Mouse (Mus musculus) testis, postnatal 10 days (tissue): Measurements from ENCODE around the gene Zic5.

Experiments
- DNase-seq: peaks from one replicate; pipeline ENCODE4 v3.0.0; 2021; ENCODE audit warnings: low spot score

The Zic5 gene

GRCm38 (mm10) chr14:122464763-122465741, at the start of gene Zic5:
TSS of gene Zic5 (minus strand) at chr14:122465677.
- DNase-seq, result no peak

- DNase-seq, result no peak
These were observed 48.1 kb upstream of the Zic5 start for GRCm38 (mm10) chr14:122513511-122514036.

GRCm38 (mm10) chr14:122511519-122511918, 46.0 kb upstream of the Zic5 start:
- DNase-seq, result no peak

DNA sequence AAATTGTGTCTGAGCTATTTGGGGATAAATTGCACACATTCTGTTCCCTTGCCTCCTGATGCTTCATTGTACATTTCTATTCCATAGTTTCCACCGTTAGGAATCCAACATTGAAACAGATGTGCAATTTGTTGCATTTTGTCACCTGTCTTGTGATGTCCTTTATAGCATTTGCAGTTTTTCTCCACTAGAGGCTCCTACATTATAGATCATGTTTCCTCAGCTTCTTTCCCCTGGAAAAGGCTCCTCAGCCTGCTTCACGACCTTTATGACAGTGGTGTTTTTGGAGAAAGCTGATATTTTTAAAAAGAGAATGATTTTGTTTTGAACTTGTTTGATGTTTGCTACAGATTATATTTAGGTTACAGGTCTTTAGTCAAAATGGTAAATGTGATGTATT, 43.6 kb upstream of the Zic5 start:
- DNase-seq, result no peak

- no peak for DNase-seq
These were observed 26.5 kb upstream of the Zic5 start for GRCm38 (mm10) chr14:122492015-122492414.

GRCm38 (mm10) chr14:122491521-122491920, 26.0 kb upstream of the Zic5 start:
- DNase-seq, result no peak

GRCm38 (mm10) chr14:122490441-122491328, 25.2 kb upstream of the Zic5 start, which contains the start of gene Gm10837:
TSS of gene Gm10837 (plus strand) at chr14:122490586.
- no peak for DNase-seq

- no peak for DNase-seq
These were observed 24.4 kb upstream of the Zic5 start for GRCm38 (mm10) chr14:122489686-122490414.

DNA sequence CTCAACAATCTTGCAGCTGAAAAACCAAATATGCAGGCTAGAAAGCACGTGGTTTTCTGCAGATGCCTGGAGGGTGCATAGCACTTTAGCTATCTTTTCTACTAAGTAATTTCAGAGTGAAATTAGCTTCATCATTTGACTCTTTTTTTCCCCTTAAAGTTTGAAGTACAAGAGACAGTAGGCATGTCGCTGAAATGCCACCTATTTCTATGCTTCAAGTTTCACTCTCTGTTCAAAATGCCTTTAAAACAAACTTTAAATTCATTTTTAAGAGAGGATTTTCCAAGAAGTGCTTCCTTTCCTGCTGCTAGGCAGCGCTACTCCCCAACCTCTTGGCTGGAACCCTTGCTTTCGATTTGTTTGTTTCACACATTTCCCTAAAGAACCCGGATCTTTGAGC, 23.6 kb upstream of the Zic5 start:
- no peak for DNase-seq

GRCm38 (mm10) chr14:122487366-122487765, 21.9 kb upstream of the Zic5 start:
- no peak for DNase-seq

- no peak for DNase-seq
These were observed 21.1 kb upstream of the Zic5 start for GRCm38 (mm10) chr14:122486611-122487010.

GRCm38 (mm10) chr14:122485635-122486181, 20.2 kb upstream of the Zic5 start:
- no peak for DNase-seq

- no peak for DNase-seq
These were observed 19.5 kb upstream of the Zic5 start for GRCm38 (mm10) chr14:122484844-122485551.

GRCm38 (mm10) chr14:122484458-122484843, 19.0 kb upstream of the Zic5 start:
- no peak for DNase-seq

DNA sequence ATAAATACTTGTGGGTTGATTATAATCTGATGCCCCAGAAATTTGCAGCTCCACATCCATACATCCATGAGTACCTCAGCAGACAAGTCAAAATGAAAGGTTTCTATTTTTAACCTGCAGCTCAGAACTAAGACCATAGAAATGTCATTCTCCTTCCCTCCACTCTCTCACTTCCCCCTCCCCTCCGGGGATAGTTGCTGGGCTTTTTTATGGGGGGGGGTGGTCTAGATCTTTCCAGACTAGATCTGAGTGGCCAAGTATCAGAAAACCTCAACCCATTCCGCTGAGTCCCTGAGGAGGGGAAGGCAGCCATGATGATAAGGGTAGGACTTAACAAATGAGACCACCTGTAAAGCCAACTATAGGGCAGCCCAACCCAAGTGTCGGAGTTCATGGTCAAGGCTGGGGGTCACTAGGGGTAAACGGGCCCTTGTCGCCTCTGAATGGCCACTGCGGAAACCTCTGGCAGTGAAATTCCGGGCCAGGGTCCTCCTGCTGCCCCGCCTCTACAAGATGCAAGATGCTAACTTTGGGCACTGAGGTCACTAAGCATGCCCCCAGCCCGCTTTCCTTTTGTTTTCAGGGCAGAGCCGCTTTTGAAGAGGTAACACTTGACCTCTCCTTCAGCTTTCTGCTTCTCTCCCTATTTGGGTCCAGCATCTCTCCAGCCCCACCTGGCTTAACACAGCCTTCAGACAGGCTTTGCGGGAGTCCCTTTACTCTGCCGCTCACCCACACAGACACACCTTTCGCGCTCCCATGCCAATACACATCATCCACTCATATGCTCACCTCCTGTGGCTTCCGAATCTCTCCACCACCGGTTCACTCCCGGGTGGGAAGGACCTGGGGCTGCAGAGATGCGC, 18.3 kb upstream of the Zic5 start:
- DNase-seq, result no peak

DNA sequence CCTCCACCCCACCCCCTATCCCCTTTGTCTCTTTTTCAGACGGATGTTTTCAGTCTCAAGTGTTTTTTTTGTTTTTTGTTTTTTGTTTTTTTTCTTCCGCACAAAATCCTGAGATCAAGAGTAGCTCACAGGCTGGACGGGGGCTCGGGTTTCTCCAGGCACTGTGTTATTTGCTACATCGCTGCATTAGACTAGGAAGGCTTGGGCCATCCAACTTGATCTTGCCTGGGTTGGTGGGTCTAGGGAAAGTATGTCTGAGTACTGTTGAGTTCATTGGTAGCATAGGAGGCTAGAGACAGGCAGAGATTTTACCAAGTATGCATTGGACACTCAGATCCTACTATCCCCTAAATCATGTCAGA, 17.5 kb upstream of the Zic5 start:
- no peak for DNase-seq

GRCm38 (mm10) chr14:122482081-122483023, 16.9 kb upstream of the Zic5 start:
- DNase-seq, result no peak

GRCm38 (mm10) chr14:122481181-122481580, 15.7 kb upstream of the Zic5 start:
- DNase-seq, result no peak

- DNase-seq, result no peak
These were observed 14.9 kb upstream of the Zic5 start for GRCm38 (mm10) chr14:122480355-122480754.
